Mouse (Mus musculus): Measurements from ENCODE around the gene Castor1. TPM values are rescaled to one million over a fixed set of nuclear protein-coding genes. Genes with fewer than 3 reads are reported as not detected.
"Not testable (repeated sequence)": the region's sequence is repeated elsewhere in the genome, so short reads cannot be mapped to it uniquely, and the experiment has no call there.

Castor1 gene
- polyA plus RNA-seq (2015; fragmentation: Nextera tagmentation; extraction: Ambion mirVana) = 3.1 and 4.5 TPM in 2 replicates

- Histone ChIP-seq H3K27me3 (replicated peaks) (no peaks in the 10 kb centered on the region; the same call in 1 of the 2 replicates), H3K4me3 (replicated peaks) (peak within 1 kb of the TSS; percentile 54), H3K9ac (peak within 1 kb of the TSS; percentile 59), H3K27ac (no peak within 1 kb of the TSS), H3K4me1 (replicated peaks) (peaks cover 7% of the 10 kb centered on the region), H3K9me3 (no peaks in the 10 kb centered on the region), H3K4me2 (replicated peaks) (peak within 1 kb of the TSS; percentile 98), H3K36me3 (peaks cover 11% of the 10 kb centered on the region; the same call in 1 of the 2 replicates)
- WGBS = under 1% methylated on average over 56 of the region's 56 CpGs
- peak; percentile 91 for ATAC-seq
Observed at GRCm38 (mm10) chr11:4217914-4218629, at the start of gene Castor1. Castor1 (plus strand) TSS chr11:4218225.

DNA sequence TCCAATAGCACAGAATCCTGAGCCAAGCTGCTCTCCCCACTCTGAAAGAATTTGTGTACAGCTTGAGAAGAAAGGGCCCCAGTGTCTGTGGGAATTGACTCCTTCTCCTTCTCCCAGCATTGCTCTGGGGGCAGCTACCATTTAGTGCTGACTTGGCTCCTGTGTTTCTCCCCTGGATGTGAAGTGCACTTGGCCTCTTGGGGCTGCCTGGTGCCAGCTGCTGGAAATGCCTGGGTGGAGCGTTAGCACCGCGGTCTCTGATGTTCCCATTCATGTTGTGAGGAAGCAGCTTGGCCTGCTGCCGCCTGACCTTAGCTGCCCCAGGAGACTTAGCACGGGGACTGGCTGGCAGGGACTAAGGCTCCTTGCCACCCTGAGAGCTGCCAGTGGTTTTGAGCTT, 43.4 kb upstream of the Castor1 start:
- no peak overlapping the region for H3K4me2 ChIP-seq (replicated peaks)
- no peaks in the 10 kb centered on the region for H3K9me3 ChIP-seq
- no peak overlapping the region for H3K4me3 ChIP-seq (replicated peaks)
- H3K27me3 ChIP-seq (replicated peaks) = no peaks in the 10 kb centered on the region
- H3K4me1 ChIP-seq (replicated peaks) = no peaks in the 10 kb centered on the region
- no peak overlapping the region for H3K9ac ChIP-seq
- ATAC-seq = no peak
- H3K36me3 ChIP-seq = peaks cover 79% of the 10 kb centered on the region
- no peak overlapping the region for H3K27ac ChIP-seq
- 80% methylated on average over 5 of the region's 5 CpGs for WGBS

DNA sequence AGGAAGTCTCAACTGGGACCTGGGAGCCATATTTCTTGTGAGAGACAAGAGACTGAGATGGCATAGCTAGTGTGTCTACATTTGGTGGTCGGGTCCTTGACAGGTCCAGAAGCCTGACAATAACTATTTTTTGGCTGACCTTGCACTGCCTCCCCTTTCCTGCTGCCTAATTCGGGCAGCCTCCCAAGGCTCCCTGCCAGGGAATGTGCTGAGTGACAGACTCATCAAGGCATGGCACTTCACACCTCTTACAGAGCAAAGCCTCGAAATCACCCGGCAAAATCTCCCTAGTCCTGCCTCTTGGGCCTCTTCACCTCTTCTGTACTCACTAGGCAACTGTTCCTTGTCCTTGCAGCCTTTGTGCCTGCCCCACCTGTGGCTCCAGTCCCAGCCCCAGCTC, 40.3 kb upstream of the Castor1 start:
- Histone ChIP-seq H3K4me3 (replicated peaks) (no peak overlapping the region), H3K9ac (no peak overlapping the region), H3K27me3 (replicated peaks) (no peaks in the 10 kb centered on the region), H3K36me3 (peaks cover 82% of the 10 kb centered on the region), H3K27ac (no peak overlapping the region), H3K4me2 (replicated peaks) (no peak overlapping the region), H3K9me3 (no peaks in the 10 kb centered on the region), H3K4me1 (replicated peaks) (no peaks in the 10 kb centered on the region)
- ATAC-seq = no peak
- WGBS = 76% methylated on average over 4 of the region's 4 CpGs

GRCm38 (mm10) chr11:4182061-4182460, 36.0 kb upstream of the Castor1 start:
- no peak overlapping the region for H3K27ac ChIP-seq
- H3K36me3 ChIP-seq = peaks cover 46% of the 10 kb centered on the region
- no peaks in the 10 kb centered on the region for H3K9me3 ChIP-seq
- no peak for ATAC-seq
- no peak overlapping the region for H3K9ac ChIP-seq
- H3K4me2 ChIP-seq (replicated peaks) = no peak overlapping the region
- H3K27me3 ChIP-seq (replicated peaks) = no peaks in the 10 kb centered on the region
- 33% methylated on average over 1 of the region's 1 CpGs for WGBS
- no peak overlapping the region for H3K4me3 ChIP-seq (replicated peaks)
- H3K4me1 ChIP-seq (replicated peaks) = peaks cover 2% of the 10 kb centered on the region; the same call in 1 of the 2 replicates

- Histone ChIP-seq H3K4me2 (replicated peaks) (no peak overlapping the region), H3K4me1 (replicated peaks) (peaks cover 17% of the 10 kb centered on the region), H3K9ac (no peak overlapping the region), H3K4me3 (replicated peaks) (no peak overlapping the region), H3K9me3 (no peaks in the 10 kb centered on the region), H3K27me3 (replicated peaks) (no peaks in the 10 kb centered on the region), H3K36me3 (peaks cover 32% of the 10 kb centered on the region), H3K27ac (no peak overlapping the region)
- ATAC-seq = no peak
Observed at GRCm38 (mm10) chr11:4183511-4183910, 34.5 kb upstream of the Castor1 start.

- peaks cover 23% of the 10 kb centered on the region for H3K36me3 ChIP-seq
- WGBS = 50% methylated on average over 4 of the region's 4 CpGs
- H3K9me3 ChIP-seq = no peaks in the 10 kb centered on the region
- no peak for ATAC-seq
- H3K27me3 ChIP-seq (replicated peaks) = no peaks in the 10 kb centered on the region
- H3K4me2 ChIP-seq (replicated peaks) = no peak overlapping the region
- H3K4me3 ChIP-seq (replicated peaks) = no peak overlapping the region
- H3K27ac ChIP-seq = no peak overlapping the region
- H3K4me1 ChIP-seq (replicated peaks) = peaks cover 17% of the 10 kb centered on the region
- no peak overlapping the region for H3K9ac ChIP-seq
Observed at GRCm38 (mm10) chr11:4184251-4184952, 33.6 kb upstream of the Castor1 start.

DNA sequence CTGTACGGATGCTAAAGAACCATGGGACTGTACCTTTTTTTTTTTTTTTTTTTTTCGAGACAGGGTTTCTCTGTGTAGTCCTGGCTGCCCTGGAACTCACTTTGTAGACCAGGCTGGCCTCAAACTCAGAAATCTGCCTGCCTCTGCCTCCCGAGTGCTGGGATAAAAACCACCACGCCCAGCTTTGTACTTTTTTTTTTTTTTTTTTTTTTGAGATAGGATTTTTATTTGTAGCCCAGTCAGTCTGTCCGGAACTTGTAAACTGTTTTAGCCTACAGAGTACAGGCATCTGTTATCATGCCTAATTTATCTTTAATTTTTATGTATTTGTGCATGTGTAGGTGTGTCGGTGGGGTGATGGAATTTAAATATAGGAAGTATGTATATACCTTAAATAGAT, 32.5 kb upstream of the Castor1 start:
- Histone ChIP-seq H3K36me3 (peaks cover 13% of the 10 kb centered on the region), H3K4me1 (replicated peaks) (peaks cover 20% of the 10 kb centered on the region)
- not testable (repeated sequence) for H3K9me3 ChIP-seq; H3K4me3 ChIP-seq (replicated peaks); ATAC-seq; H3K27me3 ChIP-seq (replicated peaks); H3K4me2 ChIP-seq (replicated peaks); H3K27ac ChIP-seq; H3K9ac ChIP-seq
- 88% methylated on average over 6 of the region's 6 CpGs for WGBS

- Histone ChIP-seq H3K4me3 (replicated peaks) (peak within 1 kb of the TSS; percentile 95), H3K27me3 (replicated peaks) (no peaks in the 10 kb centered on the region), H3K9me3 (no peaks in the 10 kb centered on the region), H3K4me2 (replicated peaks) (peak within 1 kb of the TSS; percentile 86), H3K9ac (peak within 1 kb of the TSS; percentile 93), H3K4me1 (replicated peaks) (peaks cover 27% of the 10 kb centered on the region), H3K27ac (peak within 1 kb of the TSS; percentile 67), H3K36me3 (peaks cover 3% of the 10 kb centered on the region)
- peak; percentile 100 for ATAC-seq
- under 1% methylated on average over 70 of the region's 71 CpGs for WGBS
Observed at GRCm38 (mm10) chr11:4186486-4187317, 31.3 kb upstream of the Castor1 start, which contains the start of gene Tbc1d10a. Tbc1d10a (plus strand) TSS chr11:4186789.

DNA sequence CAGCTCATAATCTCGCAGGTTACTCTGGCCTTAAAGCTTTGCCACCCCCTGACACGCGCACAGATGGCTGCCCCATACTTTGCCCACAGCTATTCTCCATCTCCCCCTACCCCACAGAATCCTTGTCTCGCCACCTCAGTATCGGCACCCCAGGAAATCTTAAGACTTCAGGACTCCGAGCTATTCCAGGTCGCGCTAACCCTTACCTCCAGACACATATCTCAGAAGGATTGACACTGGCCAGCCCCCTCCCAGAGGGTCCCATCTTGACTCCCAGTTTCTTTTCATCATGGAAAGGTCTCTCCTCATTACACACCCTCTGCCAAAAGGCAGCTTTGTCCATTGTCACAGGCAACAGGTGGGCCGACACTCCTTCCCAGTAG, 30.7 kb upstream of the Castor1 start:
- no peak for ATAC-seq
- Histone ChIP-seq H3K27ac (peak overlapping the region; percentile 67; the same call in 1 of the 2 replicates), H3K4me1 (replicated peaks) (peaks cover 31% of the 10 kb centered on the region), H3K4me3 (replicated peaks) (peak overlapping the region; percentile 95), H3K36me3 (no peaks in the 10 kb centered on the region; the same call in 1 of the 2 replicates), H3K27me3 (replicated peaks) (no peaks in the 10 kb centered on the region), H3K9ac (peak overlapping the region; percentile 93), H3K4me2 (replicated peaks) (peak overlapping the region; percentile 86), H3K9me3 (no peaks in the 10 kb centered on the region)
- 14% methylated on average over 9 of the region's 9 CpGs for WGBS

DNA sequence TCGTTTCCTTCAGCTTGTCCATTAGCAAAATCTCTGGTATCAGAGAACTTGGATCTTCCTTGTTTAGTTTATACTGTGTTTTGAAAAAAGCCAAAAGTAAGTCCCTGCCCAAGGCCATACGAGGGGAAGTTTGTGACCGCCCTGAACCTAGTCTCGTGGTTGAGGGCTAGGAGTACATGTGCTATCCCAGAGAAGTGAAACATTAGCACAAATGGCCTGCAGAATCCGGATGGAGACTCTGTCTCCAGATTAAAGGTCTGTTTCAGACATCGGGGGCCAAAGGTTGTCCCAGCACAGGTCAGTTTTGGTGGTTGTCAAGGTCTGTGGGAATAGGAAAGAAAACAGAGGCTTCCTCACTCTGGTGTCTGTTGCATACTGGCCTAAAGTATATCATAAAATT, 28.8 kb upstream of the Castor1 start:
- H3K9ac ChIP-seq = no peak overlapping the region
- WGBS = 85% methylated on average over 6 of the region's 6 CpGs
- H3K36me3 ChIP-seq = no peaks in the 10 kb centered on the region
- H3K27me3 ChIP-seq (replicated peaks) = no peaks in the 10 kb centered on the region
- ATAC-seq = no peak
- H3K27ac ChIP-seq = no peak overlapping the region
- no peak overlapping the region for H3K4me2 ChIP-seq (replicated peaks)
- H3K9me3 ChIP-seq = no peaks in the 10 kb centered on the region
- no peak overlapping the region for H3K4me3 ChIP-seq (replicated peaks)
- peaks cover 32% of the 10 kb centered on the region for H3K4me1 ChIP-seq (replicated peaks)

- Histone ChIP-seq H3K9me3 (no peaks in the 10 kb centered on the region), H3K27me3 (replicated peaks) (no peaks in the 10 kb centered on the region), H3K4me1 (replicated peaks) (peaks cover 31% of the 10 kb centered on the region), H3K27ac (no peak overlapping the region), H3K9ac (no peak overlapping the region), H3K4me3 (replicated peaks) (no peak overlapping the region), H3K4me2 (replicated peaks) (no peak overlapping the region), H3K36me3 (no peaks in the 10 kb centered on the region)
- ATAC-seq = no peak
- WGBS = 84% methylated on average over 3 of the region's 3 CpGs
Observed at GRCm38 (mm10) chr11:4190677-4191076, 27.3 kb upstream of the Castor1 start.

- Histone ChIP-seq H3K4me3 (replicated peaks) (no peak overlapping the region), H3K36me3 (no peaks in the 10 kb centered on the region), H3K9ac (no peak overlapping the region), H3K4me1 (replicated peaks) (peaks cover 34% of the 10 kb centered on the region), H3K4me2 (replicated peaks) (no peak overlapping the region), H3K9me3 (no peaks in the 10 kb centered on the region), H3K27me3 (replicated peaks) (no peaks in the 10 kb centered on the region), H3K27ac (no peak overlapping the region)
- WGBS = 76% methylated on average over 3 of the region's 3 CpGs
- no peak for ATAC-seq
Observed at GRCm38 (mm10) chr11:4192757-4193156, 25.3 kb upstream of the Castor1 start.

All from intestine, embryonic 15.5 days (tissue).